Mouse (Mus musculus) olfactory bulb, adult 2 months (tissue): ENCODE data around the gene Fbxo21.

ENCODE experiments used
- CTCF ChIP-seq: fragments of 200-500 bp; IDR thresholded peaks from 2 replicates; pipeline ENCODE4 v1.5.1; 2012; ENCODE audit warnings: low read depth, mild to moderate bottlenecking, low read length, moderate library complexity; ENCODE audit not compliant: insufficient read depth
- POLR2A ChIP-seq: fragments of 200-500 bp; IDR thresholded peaks from 2 replicates; pipeline ENCODE4 v1.6.1; 2012; ENCODE audit warnings: mild to moderate bottlenecking, low read depth, low read length, moderate library complexity; ENCODE audit not compliant: insufficient read depth

DNA sequence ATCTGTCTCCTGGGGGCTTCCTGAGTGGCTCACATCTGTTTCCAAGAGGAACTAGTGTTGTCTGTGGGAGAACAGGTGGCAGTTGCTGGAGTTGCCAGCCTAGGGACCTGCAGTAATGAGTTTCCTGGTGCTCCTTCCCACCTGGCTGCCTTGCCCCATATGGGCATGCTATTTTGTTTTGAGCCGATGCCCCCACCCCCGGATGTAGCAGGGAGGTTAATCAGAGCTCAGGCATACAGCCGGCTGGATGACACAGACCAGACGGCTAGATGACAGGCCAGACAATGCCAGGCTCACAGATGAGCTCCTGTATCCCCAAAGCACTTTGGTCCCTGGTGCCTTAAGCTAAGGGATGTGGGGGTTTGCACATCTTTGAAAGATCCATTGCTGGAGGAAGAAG is 56.8 kb downstream of the Fbxo21 start:
- no peak for TF ChIP-seq POLR2A
- no peak for TF ChIP-seq CTCF
